Mouse (Mus musculus) CH12.LX (cell line): ENCODE results near the gene Lrrc75b.

Source experiments
- CHD1 ChIP-seq: IDR thresholded peaks from 2 replicates; pipeline ENCODE4 v1.6.1; 2012; ENCODE audit warnings: low read depth, low read length, improper control_type of control experiment, inconsistent platforms
- CTCF ChIP-seq, 2 experiments: IDR thresholded peaks in 1 of 2; conservative IDR thresholded peaks in 1 of 2; 2 replicates each; pipeline ENCODE4 v1.5.1; 2011 to 2012; ENCODE audit warnings: low read depth in 2 of 2, low read length in 2 of 2, improper control_type of control experiment in 1 of 2, inconsistent platforms in 1 of 2, mild to moderate bottlenecking in 1 of 2, moderate library complexity in 1 of 2
- ELF1 ChIP-seq: IDR thresholded peaks from 2 replicates; pipeline ENCODE4 v1.6.1; 2014; ENCODE audit warnings: low read depth, mild to moderate bottlenecking, inconsistent platforms, low read length, improper control_type of control experiment
- EP300 ChIP-seq: IDR thresholded peaks from 2 replicates; pipeline ENCODE4 v1.6.1; 2011; ENCODE audit warnings: low read length, improper control_type of control experiment
- JUN ChIP-seq: IDR thresholded peaks from 2 replicates; pipeline ENCODE4 v1.6.1; 2011; ENCODE audit warnings: low read depth, mild to moderate bottlenecking, low read length, improper control_type of control experiment, moderate library complexity; ENCODE audit not compliant: insufficient read depth
- MAX ChIP-seq: IDR thresholded peaks from 2 replicates; pipeline ENCODE4 v1.6.1; 2011; ENCODE audit warnings: low read length, improper control_type of control experiment
- MXI1 ChIP-seq: IDR thresholded peaks from 2 replicates; pipeline ENCODE4 v1.6.1; 2011; ENCODE audit warnings: mild to moderate bottlenecking, low read depth, low read length, improper control_type of control experiment
- MYC ChIP-seq: IDR thresholded peaks from 2 replicates; pipeline ENCODE4 v1.6.1; 2011; ENCODE audit warnings: low read depth, mild to moderate bottlenecking, improper control_type of control experiment, low read length
- POLR2A ChIP-seq: IDR thresholded peaks from 2 replicates; pipeline ENCODE4 v1.6.1; 2011; ENCODE audit warnings: low read depth, mild to moderate bottlenecking, improper control_type of control experiment, low read length
- SMC3 ChIP-seq: IDR thresholded peaks from 2 replicates; pipeline ENCODE4 v1.6.1; 2011; ENCODE audit warnings: low read depth, low read length, improper control_type of control experiment
- USF2 ChIP-seq: conservative IDR thresholded peaks from 2 replicates; pipeline ENCODE4 v1.6.1; 2011; ENCODE audit warnings: low read depth, low read length, improper control_type of control experiment
- ZNF384 ChIP-seq: IDR thresholded peaks from 2 replicates; pipeline ENCODE4 v1.6.1; 2012; ENCODE audit warnings: low read depth, low read length, improper control_type of control experiment, inconsistent platforms

GRCm38 (mm10) chr10:75591211-75591894 is 31.2 kb upstream of the Lrrc75b start:
- TF ChIP-seq JUN (no peak), ZNF384 (no peak), EP300 (peak; percentile 68), POLR2A (peak; percentile 60), USF2 (no peak), SMC3 (no peak), MAX (peak; percentile 53; the same call in 1 of the 2 replicates), CTCF (conservative IDR thresholded peaks at IDR 0.05 in 1 of 2, IDR thresholded peaks at IDR 0.05 in 1 of 2; ENCODE audit: low read depth in 2 of 2, low read length in 2 of 2) (peak in 1 of 2 experiments; percentile 31; a peak in 1 of 4 replicates), MYC (peak; percentile 69; the same call in 1 of the 2 replicates), MXI1 (no peak), CHD1 (no peak), ELF1 (peak; percentile 80)
